Mouse (Mus musculus) embryonic facial prominence, embryonic 13.5 days (tissue): ENCODE data around the gene Prss32. TPM values are rescaled to one million over a fixed set of nuclear protein-coding genes. Genes with fewer than 3 reads are reported as not detected.
A peak's percentile ranks its signal among the peaks of the same experiment; 100 is the strongest.

Source experiments
- ATAC-seq: fragments of 200-750 bp; cut with Nextera tagmentation; 2 replicates; pipeline ENCODE4 v1.8.0; 2017; ENCODE audit warnings: low read depth; ENCODE audit not compliant: insufficient number of reproducible peaks, insufficient read depth, low FRiP score, low TSS enrichment
- H3K27ac ChIP-seq: fragments of 300-500 bp; sonication (generic); 2 replicates; pipeline ENCODE4 v1.5.1; 2015; ENCODE audit warnings: moderate library complexity, mild to moderate bottlenecking, inconsistent platforms
- H3K27me3 ChIP-seq: fragments of 300-500 bp; sonication (generic); 2 replicates; pipeline ENCODE4 v1.6.1; 2015; ENCODE audit warnings: mild to moderate bottlenecking, inconsistent platforms
- H3K36me3 ChIP-seq: fragments of 300-500 bp; sonication (generic); 2 replicates; pipeline ENCODE4 v1.6.1; 2015; ENCODE audit warnings: mild to moderate bottlenecking, inconsistent platforms
- H3K4me1 ChIP-seq: fragments of 300-500 bp; sonication (generic); 2 replicates; pipeline ENCODE4 v1.6.1; 2015; ENCODE audit warnings: inconsistent platforms
- H3K4me2 ChIP-seq: fragments of 300-500 bp; sonication (generic); 2 replicates; pipeline ENCODE4 v1.6.1; 2015; ENCODE audit warnings: moderate library complexity, mild to moderate bottlenecking, inconsistent platforms
- H3K4me3 ChIP-seq: fragments of 300-500 bp; sonication (generic); 2 replicates; pipeline ENCODE4 v1.5.1; 2015; ENCODE audit warnings: mild to moderate bottlenecking, inconsistent platforms
- H3K9ac ChIP-seq: fragments of 300-500 bp; sonication (generic); 2 replicates; pipeline ENCODE4 v1.6.1; 2015; ENCODE audit warnings: mild to moderate bottlenecking, inconsistent platforms
- H3K9me3 ChIP-seq: fragments of 300-500 bp; sonication (generic); 2 replicates; pipeline ENCODE4 v1.6.1; 2016; ENCODE audit warnings: inconsistent platforms
- WGBS: fragments of 180-500 bp; shearing (Covaris S2); methylation state at CpG from one replicate; pipeline ENCODE4 v1.1.7; 2015; ENCODE audit warnings: mixed read lengths; 5-methylcytosine and 5-hydroxymethylcytosine counted together
- polyA plus RNA-seq: library from polyadenylated mRNA; unstranded; fragments of >200 nt; fragmentation: Nextera tagmentation; extraction: Ambion mirVana; gene quantifications from 2 replicates; pipeline ENCODE4 v1.2.1, GENCODE M21; 2015

Prss32 gene
- polyA plus RNA-seq, 1 experiment from 2014 or later: not detected

- no peak for ATAC-seq
- peaks cover 32% of the 10 kb centered on the region for H3K9me3 ChIP-seq
- 98% methylated on average over 25 of the region's 25 CpGs for WGBS
These were observed 24.4 kb upstream of the Prss32 start for GRCm38 (mm10) chr17:23819235-23819634.

GRCm38 (mm10) chr17:23820731-23821130, 22.9 kb upstream of the Prss32 start:
- 95% methylated on average over 5 of the region's 5 CpGs for WGBS
- no peak for ATAC-seq
- no peaks in the 10 kb centered on the region for H3K4me1 ChIP-seq
- H3K4me3 ChIP-seq: no peak overlapping the region
- no peak overlapping the region for H3K4me2 ChIP-seq
- no peak overlapping the region for H3K27ac ChIP-seq
- H3K36me3 ChIP-seq: peaks cover 99% of the 10 kb centered on the region
- no peaks in the 10 kb centered on the region for H3K27me3 ChIP-seq
- H3K9ac ChIP-seq: no peak overlapping the region
- peaks cover 32% of the 10 kb centered on the region for H3K9me3 ChIP-seq

More at GRCm38 (mm10) chr17:23819235-23819634, 24.4 kb upstream of the Prss32 start:
- Histone ChIP-seq H3K27ac (no peak overlapping the region), H3K9ac (no peak overlapping the region), H3K4me2 (no peak overlapping the region), H3K36me3 (peaks cover 99% of the 10 kb centered on the region), H3K4me3 (no peak overlapping the region), H3K27me3 (no peaks in the 10 kb centered on the region), H3K4me1 (no peaks in the 10 kb centered on the region)

GRCm38 (mm10) chr17:23822094-23822493, 21.6 kb upstream of the Prss32 start:
- Histone ChIP-seq H3K4me2 (no peak overlapping the region), H3K9ac (no peak overlapping the region), H3K27me3 (no peaks in the 10 kb centered on the region), H3K4me1 (peaks cover 2% of the 10 kb centered on the region), H3K4me3 (no peak overlapping the region), H3K27ac (no peak overlapping the region), H3K36me3 (peaks cover 99% of the 10 kb centered on the region), H3K9me3 (peaks cover 26% of the 10 kb centered on the region)
- ATAC-seq: no peak
- WGBS: 69% methylated on average over 6 of the region's 6 CpGs

GRCm38 (mm10) chr17:23823018-23823417, 20.6 kb upstream of the Prss32 start:
- H3K9me3 ChIP-seq: peaks cover 20% of the 10 kb centered on the region
- H3K27ac ChIP-seq: no peak overlapping the region
- peaks cover 11% of the 10 kb centered on the region for H3K4me1 ChIP-seq
- H3K4me2 ChIP-seq: no peak overlapping the region
- 85% methylated on average over 16 of the region's 16 CpGs for WGBS
- peaks cover 93% of the 10 kb centered on the region for H3K36me3 ChIP-seq
- no peak overlapping the region for H3K9ac ChIP-seq
- H3K27me3 ChIP-seq: no peaks in the 10 kb centered on the region
- ATAC-seq: no peak
- H3K4me3 ChIP-seq: no peak overlapping the region

GRCm38 (mm10) chr17:23823614-23824013, 20.0 kb upstream of the Prss32 start:
- ATAC-seq: no peak; the same call in 1 of the 2 replicates
- 88% methylated on average over 12 of the region's 12 CpGs for WGBS
- Histone ChIP-seq H3K4me1 (peaks cover 15% of the 10 kb centered on the region), H3K36me3 (peaks cover 87% of the 10 kb centered on the region), H3K9me3 (peaks cover 14% of the 10 kb centered on the region), H3K4me2 (no peak overlapping the region), H3K27me3 (no peaks in the 10 kb centered on the region), H3K9ac (no peak overlapping the region), H3K4me3 (no peak overlapping the region), H3K27ac (no peak overlapping the region)

GRCm38 (mm10) chr17:23825591-23825990, 18.1 kb upstream of the Prss32 start:
- Histone ChIP-seq H3K27ac (no peak overlapping the region), H3K9me3 (no peaks in the 10 kb centered on the region), H3K4me1 (peaks cover 20% of the 10 kb centered on the region), H3K36me3 (peaks cover 68% of the 10 kb centered on the region), H3K4me3 (no peak overlapping the region), H3K9ac (no peak overlapping the region), H3K4me2 (no peak overlapping the region), H3K27me3 (0 out of 2 replicates have a peak, but pooled peaks cover 3% of the 10 kb centered on the region)
- ATAC-seq: no peak
- 88% methylated on average over 4 of the region's 4 CpGs for WGBS

- peaks cover 39% of the 10 kb centered on the region for H3K36me3 ChIP-seq
- ATAC-seq: peak; percentile 45
These were observed 15.2 kb upstream of the Prss32 start for GRCm38 (mm10) chr17:23828271-23829001.

GRCm38 (mm10) chr17:23829064-23829619, 14.5 kb upstream of the Prss32 start, which contains the start of gene Elob:
TSS of gene Elob (minus strand) at chr17:23829136.
- Histone ChIP-seq H3K4me1 (peaks cover 20% of the 10 kb centered on the region), H3K36me3 (peaks cover 32% of the 10 kb centered on the region)
- peak; percentile 91 for ATAC-seq

More at GRCm38 (mm10) chr17:23828271-23829001, 15.2 kb upstream of the Prss32 start:
- Histone ChIP-seq H3K9ac (peak overlapping the region; percentile 93), H3K4me2 (peak overlapping the region; percentile 71), H3K4me3 (peak overlapping the region; percentile 87), H3K27me3 (peaks cover 19% of the 10 kb centered on the region), H3K27ac (peak overlapping the region; percentile 95), H3K9me3 (no peaks in the 10 kb centered on the region), H3K4me1 (peaks cover 20% of the 10 kb centered on the region)
- WGBS: under 1% methylated on average over 47 of the region's 47 CpGs

GRCm38 (mm10) chr17:23831201-23831600, 12.5 kb upstream of the Prss32 start:
- Histone ChIP-seq H3K9ac (no peak overlapping the region), H3K4me3 (no peak overlapping the region), H3K4me2 (no peak overlapping the region), H3K27me3 (peaks cover 40% of the 10 kb centered on the region), H3K9me3 (no peaks in the 10 kb centered on the region), H3K27ac (no peak overlapping the region), H3K36me3 (peaks cover 12% of the 10 kb centered on the region), H3K4me1 (peaks cover 20% of the 10 kb centered on the region)
- WGBS: 88% methylated on average over 1 of the region's 1 CpGs
- no peak for ATAC-seq

More at GRCm38 (mm10) chr17:23829064-23829619, 14.5 kb upstream of the Prss32 start, which contains the start of gene Elob:
- peak within 1 kb of the TSS; percentile 87 for H3K4me3 ChIP-seq
- H3K4me2 ChIP-seq: peak within 1 kb of the TSS; percentile 71
- H3K9ac ChIP-seq: peak within 1 kb of the TSS; percentile 93
- under 1% methylated on average over 36 of the region's 42 CpGs for WGBS
- H3K9me3 ChIP-seq: no peaks in the 10 kb centered on the region
- peaks cover 27% of the 10 kb centered on the region for H3K27me3 ChIP-seq
- peak within 1 kb of the TSS; percentile 95 for H3K27ac ChIP-seq

- no peak within 1 kb of the TSS for H3K4me3 ChIP-seq
- no peak within 1 kb of the TSS for H3K4me2 ChIP-seq
- ATAC-seq: no peak
- 62% methylated on average over 8 of the region's 8 CpGs for WGBS
- H3K4me1 ChIP-seq: no peaks in the 10 kb centered on the region
- H3K27me3 ChIP-seq: peaks cover 36% of the 10 kb centered on the region
- no peaks in the 10 kb centered on the region for H3K9me3 ChIP-seq
- H3K36me3 ChIP-seq: no peaks in the 10 kb centered on the region
- H3K27ac ChIP-seq: no peak within 1 kb of the TSS
- H3K9ac ChIP-seq: no peak within 1 kb of the TSS; the same call in none of the 2 replicates
These were observed 7.6 kb upstream of the Prss32 start, which contains the start of gene Prss33 for GRCm38 (mm10) chr17:23836006-23836575. TSS of gene Prss33 (minus strand) at chr17:23836056.

GRCm38 (mm10) chr17:23841145-23841544, 2.5 kb upstream of the Prss32 start:
- no peak for ATAC-seq
- Histone ChIP-seq H3K9ac (no peak overlapping the region), H3K4me1 (no peaks in the 10 kb centered on the region), H3K27ac (no peak overlapping the region), H3K27me3 (peaks cover 4% of the 10 kb centered on the region), H3K4me2 (no peak overlapping the region), H3K36me3 (no peaks in the 10 kb centered on the region), H3K4me3 (no peak overlapping the region), H3K9me3 (no peaks in the 10 kb centered on the region)
- WGBS: 26% methylated on average over 4 of the region's 4 CpGs
